Mouse (Mus musculus) layer of hippocampus, postnatal 14 days (tissue): ENCODE measurements around the gene Gm7073. TPM values are rescaled to one million over a fixed set of nuclear protein-coding genes. Genes with fewer than 3 reads are reported as not detected.

Experiments used
- DNase-seq, 2 experiments: peaks; one replicate each; pipeline ENCODE4 v3.0.0; 2021 to 2022; ENCODE audit warnings: low spot score in 2 of 2, mixed read lengths in 1 of 2
- long read RNA-seq, 2 experiments: library from polyadenylated mRNA; stranded (forward); transcript quantifications; one replicate each; pipeline ENCODE4 v2.0.0; 2021
- total RNA-seq, 2 experiments: library from RNA; stranded (reverse); gene quantifications; 2 replicates each; pipeline ENCODE4 v1.2.3; 2021

Gm7073 gene
- total RNA-seq, result not detected
- long read RNA-seq, experiment 1, result 0 reads
- long read RNA-seq, experiment 2, result 0 reads

GRCm38 (mm10) chrX:60539149-60539548, at the start of gene Gm7073:
Gene Gm7073 (minus strand): TSS chrX:60539249.
- DNase-seq, result no peak

GRCm38 (mm10) chrX:60570539-60570938, 31.5 kb upstream of the Gm7073 start:
- DNase-seq, result no peak

- no peak for DNase-seq
These were observed 30.0 kb upstream of the Gm7073 start for GRCm38 (mm10) chrX:60569047-60569446.

GRCm38 (mm10) chrX:60555242-60555641, 16.2 kb upstream of the Gm7073 start:
- no peak for DNase-seq

- DNase-seq, result peak; percentile 29 to 31
These were observed 8.6 kb upstream of the Gm7073 start for GRCm38 (mm10) chrX:60547444-60548304.

GRCm38 (mm10) chrX:60547098-60547443, 8.0 kb upstream of the Gm7073 start:
- no peak for DNase-seq

- no peak for DNase-seq
These were observed 6.9 kb upstream of the Gm7073 start for GRCm38 (mm10) chrX:60545906-60546305.

GRCm38 (mm10) chrX:60545444-60545843, 6.4 kb upstream of the Gm7073 start:
- peak in 1 of 2 experiments; percentile 2 for DNase-seq

GRCm38 (mm10) chrX:60544098-60544497, 5.0 kb upstream of the Gm7073 start:
- no peak for DNase-seq

- peak in 1 of 2 experiments; percentile 52 for DNase-seq
These were observed 3.9 kb upstream of the Gm7073 start for GRCm38 (mm10) chrX:60542901-60543300.

- DNase-seq, result peak; percentile 7 to 29
These were observed 35.1 kb downstream of the Gm7073 start for GRCm38 (mm10) chrX:60503995-60504394.

GRCm38 (mm10) chrX:60497750-60498149, 41.3 kb downstream of the Gm7073 start:
- no peak for DNase-seq

- peak in 1 of 2 experiments; percentile 1 for DNase-seq
These were observed 43.7 kb downstream of the Gm7073 start for GRCm38 (mm10) chrX:60495308-60495707.

GRCm38 (mm10) chrX:60463786-60464185, 75.3 kb downstream of the Gm7073 start:
- DNase-seq, result no peak

GRCm38 (mm10) chrX:60414563-60415111, 124.4 kb downstream of the Gm7073 start:
- no peak for DNase-seq

GRCm38 (mm10) chrX:60405681-60406080, 133.4 kb downstream of the Gm7073 start:
- DNase-seq, result no peak

GRCm38 (mm10) chrX:60404668-60405044, 134.4 kb downstream of the Gm7073 start:
- peak; percentile 76 to 89 for DNase-seq

- DNase-seq, result peak; percentile 15 to 31
These were observed 135.0 kb downstream of the Gm7073 start for GRCm38 (mm10) chrX:60403764-60404667.

GRCm38 (mm10) chrX:60403062-60403763, 135.8 kb downstream of the Gm7073 start:
- peak; percentile 3 to 9 for DNase-seq

- no peak for DNase-seq
These were observed 144.8 kb downstream of the Gm7073 start for GRCm38 (mm10) chrX:60394292-60394691.

GRCm38 (mm10) chrX:60386852-60387251, 152.2 kb downstream of the Gm7073 start:
- DNase-seq, result no peak
